Comparison of ENCODE assay signal across 15 mouse cellular contexts in genomic region chr2:28242222-28242543, GRCm38 (mm10). TPM values are rescaled to one million over a fixed set of nuclear protein-coding genes. Genes with fewer than 3 reads are reported as not detected.
DNase-seq lines count a peak whose midpoint lies in the region; ATAC-seq and TF ChIP-seq lines count a peak whose summit lies in the region.
"Had no signal": no experiment of that assay in that cellular context is flagged by ENCODE, and none has a peak within 500 bp of the region (broad histone marks: within the 10 kb centered on the region; RNA-seq: fewer than 3 reads in every experiment).

No protein-coding gene starts in this region.

- ATAC-seq in embryonic facial prominence, embryonic 14.5 days (ENCODE audit: low read depth): no peak
- no peak for ATAC-seq in midbrain, embryonic 11.5 days (ENCODE audit: low FRiP score)
- ATAC-seq in midbrain, embryonic 15.5 days (replicated peaks): no peak
- ATAC-seq in frontal cortex, adult (ENCODE audit: low TSS enrichment): no peak
- ATAC-seq: intestine, embryonic 16.5 days had no signal

- H3K9ac ChIP-seq in embryonic facial prominence, embryonic 14.5 days (ENCODE audit: low read depth, low read length): no peak overlapping the region
- no peak overlapping the region for H3K9ac ChIP-seq in midbrain, embryonic 11.5 days (ENCODE audit: low read length)
- H3K9ac ChIP-seq in midbrain, embryonic 15.5 days: no peak overlapping the region
- H3K9ac ChIP-seq: liver, embryonic 15.5 days had no signal

- no peaks in the 10 kb centered on the region for H3K27me3 ChIP-seq in embryonic facial prominence, embryonic 14.5 days (replicated peaks; ENCODE audit: control insufficient read depth, insufficient read depth, low read length)
- no peaks in the 10 kb centered on the region for H3K27me3 ChIP-seq in embryonic facial prominence, embryonic 10.5 days (replicated peaks; ENCODE audit: low read depth, poor library complexity, severe bottlenecking)
- no peaks in the 10 kb centered on the region for H3K27me3 ChIP-seq in midbrain, embryonic 11.5 days (ENCODE audit: control insufficient read depth, insufficient read depth, low read length)
- no peaks in the 10 kb centered on the region for H3K27me3 ChIP-seq in midbrain, embryonic 15.5 days (replicated peaks)

- H3K4me3 ChIP-seq in embryonic facial prominence, embryonic 14.5 days (ENCODE audit: low read depth, low read length): no peak overlapping the region
- no peak overlapping the region for H3K4me3 ChIP-seq in embryonic facial prominence, embryonic 10.5 days
- H3K4me3 ChIP-seq in midbrain, embryonic 11.5 days (ENCODE audit: low read depth, low read length): no peak overlapping the region
- H3K4me3 ChIP-seq in midbrain, embryonic 15.5 days: no peak overlapping the region
- H3K4me3 ChIP-seq in bone marrow macrophage, adult 2 months (ENCODE audit: insufficient read depth, low read length): peak overlapping the region; percentile 26; the same call in 1 of the 2 replicates
- H3K4me3 ChIP-seq: left cerebral cortex, adult 2 months; liver, embryonic 15.5 days; midbrain, embryonic 10.5 days had no signal

- no peak overlapping the region for H3K4me2 ChIP-seq in embryonic facial prominence, embryonic 14.5 days (ENCODE audit: low read depth, low read length)
- no peak overlapping the region for H3K4me2 ChIP-seq in midbrain, embryonic 11.5 days
- no peak overlapping the region for H3K4me2 ChIP-seq in midbrain, embryonic 15.5 days
- H3K4me2 ChIP-seq: liver, embryonic 15.5 days had no signal

- no peak for DNase-seq in embryonic facial prominence, embryonic 14.5 days (ENCODE audit: low spot score)
- no peak for DNase-seq in embryonic facial prominence, embryonic 10.5 days (ENCODE audit: low spot score)
- peak; percentile 51 for DNase-seq in midbrain, embryonic 11.5 days (ENCODE audit: low spot score, missing footprints)
- peak; percentile 43 to 47 for DNase-seq in natural killer cell, adult 2 months (ENCODE audit: low spot score in 2 of 2)
- no peak for DNase-seq in right cerebral cortex, postnatal 36 days (ENCODE audit: low spot score in 2 of 2)
- DNase-seq: adrenal gland, postnatal 10 days; cerebellum, adult 11 months; spleen, adult 18-20 months had no signal

- TF ChIP-seq CTCF in bone marrow macrophage, adult 2 months (IDR thresholded peaks at IDR 0.05; ENCODE audit: low read depth, low read length): no peak

- no peaks in the 10 kb centered on the region for H3K36me3 ChIP-seq in embryonic facial prominence, embryonic 14.5 days (ENCODE audit: control insufficient read depth, insufficient read depth, low read length)
- no peaks in the 10 kb centered on the region for H3K36me3 ChIP-seq in embryonic facial prominence, embryonic 10.5 days (replicated peaks)
- no peaks in the 10 kb centered on the region for H3K36me3 ChIP-seq in midbrain, embryonic 11.5 days (ENCODE audit: control insufficient read depth, insufficient read depth, low read length)
- no peaks in the 10 kb centered on the region for H3K36me3 ChIP-seq in midbrain, embryonic 15.5 days (replicated peaks)
- H3K36me3 ChIP-seq: liver, embryonic 15.5 days; midbrain, embryonic 10.5 days had no signal

- H3K27ac ChIP-seq in embryonic facial prominence, embryonic 14.5 days (replicated peaks; ENCODE audit: low read depth, low read length): 0 out of 2 replicates have a peak overlapping the region, but pooled peaks have one; percentile 15
- no peak overlapping the region for H3K27ac ChIP-seq in embryonic facial prominence, embryonic 10.5 days (replicated peaks)
- H3K27ac ChIP-seq in midbrain, embryonic 11.5 days (ENCODE audit: low read depth, low read length): no peak overlapping the region
- no peak overlapping the region for H3K27ac ChIP-seq in midbrain, embryonic 15.5 days
- peak overlapping the region; percentile 78 for H3K27ac ChIP-seq in bone marrow macrophage, adult 2 months (ENCODE audit: insufficient read depth, low read depth, low read length)
- H3K27ac ChIP-seq: left cerebral cortex, adult 2 months; liver, embryonic 15.5 days; midbrain, embryonic 10.5 days had no signal

- 43% methylated on average over 5 of the region's 5 CpGs for WGBS in embryonic facial prominence, embryonic 14.5 days
- WGBS in embryonic facial prominence, embryonic 10.5 days: 47% methylated on average over 5 of the region's 5 CpGs
- WGBS in midbrain, embryonic 11.5 days: 83% methylated on average over 5 of the region's 5 CpGs
- WGBS in midbrain, embryonic 15.5 days: 81% methylated on average over 5 of the region's 5 CpGs

- 0 out of 2 replicates have a peak, but pooled peaks cover 3% of the 10 kb centered on the region for H3K4me1 ChIP-seq in embryonic facial prominence, embryonic 14.5 days (ENCODE audit: control insufficient read depth, insufficient read depth, low read length)
- H3K4me1 ChIP-seq in embryonic facial prominence, embryonic 10.5 days: peaks cover 12% of the 10 kb centered on the region; the same call in 1 of the 2 replicates
- H3K4me1 ChIP-seq in midbrain, embryonic 11.5 days (ENCODE audit: control insufficient read depth, insufficient read depth, low read length): no peaks in the 10 kb centered on the region
- H3K4me1 ChIP-seq in midbrain, embryonic 15.5 days: peaks cover 6% of the 10 kb centered on the region; the same call in 1 of the 2 replicates
- peaks cover 48% of the 10 kb centered on the region for H3K4me1 ChIP-seq in bone marrow macrophage, adult 2 months (ENCODE audit: control insufficient read depth, insufficient read depth, low read length)
- H3K4me1 ChIP-seq: liver, embryonic 15.5 days had no signal

- H3K9me3 ChIP-seq in embryonic facial prominence, embryonic 14.5 days (ENCODE audit: control insufficient read depth, low read length): peaks cover 4% of the 10 kb centered on the region; the same call in 1 of the 2 replicates
- H3K9me3 ChIP-seq in embryonic facial prominence, embryonic 10.5 days: no peaks in the 10 kb centered on the region
- no peaks in the 10 kb centered on the region for H3K9me3 ChIP-seq in midbrain, embryonic 11.5 days (ENCODE audit: control insufficient read depth, low read length)
- H3K9me3 ChIP-seq in midbrain, embryonic 15.5 days: no peaks in the 10 kb centered on the region
- H3K9me3 ChIP-seq: liver, embryonic 15.5 days had no signal

- TF ChIP-seq POLR2A in bone marrow macrophage, adult 2 months (IDR thresholded peaks at IDR 0.05; ENCODE audit: borderline replicate concordance, low read depth, low read length): no peak

RNA-seq across cellular contexts. Expression of gene Olfm1, which starts 49.4 kb away (rescaled TPM):
- polyA plus RNA-seq in embryonic facial prominence, embryonic 14.5 days (2014; fragmentation: Nextera tagmentation; extraction: Ambion mirVana): 45.1 and 46.1 TPM in 2 replicates
- polyA plus RNA-seq in embryonic facial prominence, embryonic 10.5 days (2016; fragmentation: Nextera tagmentation; extraction: Ambion mirVana): 16.8 and 20.4 TPM in 2 replicates
- polyA plus RNA-seq in midbrain, embryonic 11.5 days (2014; fragmentation: Nextera tagmentation; extraction: Ambion mirVana): 60.7 and 68.6 TPM in 2 replicates
- polyA plus RNA-seq in midbrain, embryonic 15.5 days (2015; fragmentation: Nextera tagmentation; extraction: Ambion mirVana): 322 and 328 TPM in 2 replicates
- polyA plus RNA-seq in bone marrow macrophage, adult 2 months (2012; ENCODE audit: insufficient read depth, insufficient read length, missing spikeins): 87.3 and 89.9 TPM in 2 replicates

Comparison
In these comparisons a context has a peak if more than half of its experiments do, and no peak if none do; other contexts are left out.
1. H3K27ac ChIP-seq: peak in embryonic facial prominence, embryonic 14.5 days (single experiment) and bone marrow macrophage, adult 2 months (single experiment); none in embryonic facial prominence, embryonic 10.5 days (single experiment), midbrain, embryonic 11.5 days (single experiment) and midbrain, embryonic 15.5 days (single experiment).
2. DNase-seq: peak in midbrain, embryonic 11.5 days (single experiment) and natural killer cell, adult 2 months (2 of 2); none in embryonic facial prominence, embryonic 14.5 days (single experiment), embryonic facial prominence, embryonic 10.5 days (single experiment) and right cerebral cortex, postnatal 36 days (0 of 2).